Mouse (Mus musculus): ENCODE data around the gene Gm5129.

Gene Gm5129

GRCm38 (mm10) chr5:29721159-29721558, 14.6 kb downstream of the Gm5129 start:
- DNase-seq = no peak

- no peak for DNase-seq
Measured at GRCm38 (mm10) chr5:29712906-29713305, 22.8 kb downstream of the Gm5129 start.

- DNase-seq = no peak
Measured at GRCm38 (mm10) chr5:29711631-29712030, 24.1 kb downstream of the Gm5129 start.

- DNase-seq = no peak
Measured at GRCm38 (mm10) chr5:29708258-29708657, 27.5 kb downstream of the Gm5129 start.

GRCm38 (mm10) chr5:29707241-29707640, 28.5 kb downstream of the Gm5129 start:
- DNase-seq = no peak

GRCm38 (mm10) chr5:29699520-29700202, 36.1 kb downstream of the Gm5129 start:
- DNase-seq = no peak

- DNase-seq = no peak
Measured at GRCm38 (mm10) chr5:29698493-29698892, 37.2 kb downstream of the Gm5129 start.

- DNase-seq = no peak
Measured at GRCm38 (mm10) chr5:29688352-29688751, 47.4 kb downstream of the Gm5129 start.

GRCm38 (mm10) chr5:29687671-29688070, 48.1 kb downstream of the Gm5129 start:
- peak; percentile 45 for DNase-seq
